Mouse (Mus musculus): ENCODE data around the gene Dpp9.

Gene Dpp9

DNA sequence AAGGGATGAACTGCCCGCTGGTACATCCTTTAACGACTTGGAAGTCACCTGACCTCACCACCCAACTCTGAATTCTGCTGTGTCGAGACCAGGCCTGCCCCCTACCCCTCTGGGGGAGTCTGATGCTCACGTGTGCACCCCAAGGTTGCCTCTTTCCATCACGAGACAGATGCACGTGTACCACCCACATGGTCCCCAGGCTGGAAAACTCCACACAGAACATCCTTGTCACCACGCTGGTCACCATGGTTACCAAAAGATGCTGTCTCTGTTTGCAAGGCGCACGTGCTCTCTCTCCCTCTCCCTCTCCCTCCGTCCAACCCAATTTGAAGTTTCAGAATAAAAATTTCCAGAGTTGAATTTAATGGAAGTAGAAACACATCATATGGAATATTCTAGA, 11.2 kb upstream of the Dpp9 start:
- no peak for DNase-seq

DNA sequence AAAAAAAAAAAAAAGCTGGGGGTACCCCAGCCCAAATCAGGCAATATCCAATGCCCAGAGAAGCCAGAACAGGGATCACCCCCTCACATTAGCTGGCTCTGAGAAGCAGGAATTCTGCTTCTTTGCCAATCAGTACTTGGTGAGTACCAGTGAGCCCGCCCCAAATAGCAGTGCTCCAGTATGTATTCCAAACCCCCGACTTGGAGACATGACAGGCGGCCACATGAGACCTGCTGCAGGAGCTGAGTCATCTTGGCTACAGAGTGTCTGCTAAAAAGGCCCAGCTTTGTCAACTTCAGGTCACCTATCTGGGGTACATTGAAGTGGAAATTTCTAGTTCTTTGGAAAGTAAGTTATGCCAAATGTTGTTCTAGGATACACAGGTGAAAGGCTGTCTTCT, 7.9 kb upstream of the Dpp9 start:
- no peak for DNase-seq

DNA sequence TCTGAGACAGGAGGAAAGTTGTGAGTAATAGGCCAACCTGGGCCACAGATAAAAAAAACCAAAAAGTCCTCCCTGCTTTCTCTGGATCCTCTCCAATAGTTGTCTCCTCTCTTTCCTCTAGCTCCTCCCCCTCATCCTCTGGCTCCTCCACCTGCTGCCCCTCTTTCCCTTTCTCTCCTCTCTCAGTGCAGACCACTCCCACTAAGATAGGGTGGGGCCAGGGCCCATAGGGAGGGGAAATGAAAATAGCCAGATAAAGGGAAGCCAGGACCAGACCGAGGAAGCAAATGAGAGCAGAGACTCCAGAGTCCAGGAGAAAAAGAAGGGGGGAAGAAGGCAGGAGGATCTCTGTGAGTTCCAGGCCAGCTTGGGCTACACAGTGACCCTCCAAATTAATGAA, 6.2 kb upstream of the Dpp9 start:
- DNase-seq, result no peak

DNA sequence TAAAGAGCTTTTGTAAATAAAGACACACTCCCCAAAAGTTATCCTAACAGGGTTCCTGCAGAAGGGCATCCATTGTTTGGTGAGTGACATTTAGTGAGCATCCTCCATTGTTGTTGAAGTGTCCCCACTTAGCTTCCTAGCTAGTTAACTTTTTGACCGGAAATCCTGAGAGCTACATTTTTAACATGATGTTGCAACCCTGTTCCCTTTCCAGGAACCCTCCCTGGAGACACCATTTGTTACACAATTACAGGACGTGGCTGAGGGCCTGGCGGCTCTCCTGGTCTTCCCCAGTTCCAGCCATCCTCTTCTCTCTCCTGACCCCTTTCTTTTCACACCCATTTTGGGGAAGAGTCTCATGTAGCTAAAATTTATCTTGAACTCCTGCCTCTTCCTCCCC, 1.1 kb upstream of the Dpp9 start:
- DNase-seq, result peak; percentile 77

DNA sequence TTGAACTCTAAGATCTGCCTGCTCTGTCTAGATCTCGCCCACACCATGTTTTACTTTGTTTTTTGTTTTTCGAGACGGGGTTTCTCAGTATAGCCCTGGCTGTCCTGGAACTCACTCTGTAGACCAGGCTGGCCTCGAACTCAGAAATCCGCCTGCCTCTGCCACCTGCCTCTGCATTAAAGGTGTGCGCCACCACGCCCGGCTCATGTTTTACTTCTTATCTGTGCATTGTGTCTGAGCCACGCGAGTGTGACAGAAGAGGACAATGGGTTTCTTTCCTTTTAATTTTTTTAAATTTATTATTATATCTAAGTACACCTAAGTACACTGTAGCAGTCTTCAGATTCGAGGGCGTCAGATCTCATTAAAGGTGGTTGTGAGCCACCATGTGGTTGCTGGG, 546 bp upstream of the Dpp9 start:
- peak; percentile 13 for DNase-seq

DNA sequence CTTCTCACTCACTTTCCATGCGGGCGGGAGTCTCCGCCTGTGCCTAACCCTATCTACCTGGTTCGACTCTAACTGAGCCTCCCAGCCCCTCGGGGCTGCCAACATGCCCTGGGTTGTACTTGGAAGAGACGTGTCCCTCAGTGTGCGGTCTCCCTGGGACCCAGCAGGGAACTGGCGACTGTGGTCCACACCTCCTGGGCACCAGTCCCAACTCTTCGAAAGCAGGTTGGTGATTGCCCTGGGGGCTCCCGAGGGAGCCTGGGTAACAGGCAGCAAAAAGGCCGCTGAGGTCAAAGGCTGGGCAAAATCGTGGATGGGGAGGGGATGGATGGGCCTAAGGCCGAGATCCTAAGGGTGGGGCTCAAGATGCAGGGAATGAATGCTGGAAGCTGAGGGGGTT, 1.0 kb downstream of the Dpp9 start:
- DNase-seq, result peak; percentile 14

DNA sequence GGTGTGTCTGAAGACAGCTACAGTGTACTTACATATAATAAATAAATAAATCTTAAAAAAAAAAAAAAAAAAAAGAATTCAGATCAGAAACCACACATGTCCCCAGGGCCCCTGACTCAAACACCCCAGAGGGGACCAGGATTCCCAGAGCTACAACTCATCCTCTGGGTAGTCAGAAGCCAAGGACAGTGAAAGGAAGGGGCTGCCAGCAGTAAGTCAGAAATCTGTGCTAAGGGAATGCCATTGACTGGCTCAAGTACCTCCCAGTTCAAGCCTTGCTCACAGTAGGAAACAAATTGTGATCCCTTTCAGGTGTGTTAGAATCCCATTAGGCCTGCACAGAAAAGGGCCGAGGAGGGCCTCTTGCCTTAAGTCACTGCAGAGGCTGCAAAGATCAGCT, 4.5 kb downstream of the Dpp9 start:
- DNase-seq, result no peak

DNA sequence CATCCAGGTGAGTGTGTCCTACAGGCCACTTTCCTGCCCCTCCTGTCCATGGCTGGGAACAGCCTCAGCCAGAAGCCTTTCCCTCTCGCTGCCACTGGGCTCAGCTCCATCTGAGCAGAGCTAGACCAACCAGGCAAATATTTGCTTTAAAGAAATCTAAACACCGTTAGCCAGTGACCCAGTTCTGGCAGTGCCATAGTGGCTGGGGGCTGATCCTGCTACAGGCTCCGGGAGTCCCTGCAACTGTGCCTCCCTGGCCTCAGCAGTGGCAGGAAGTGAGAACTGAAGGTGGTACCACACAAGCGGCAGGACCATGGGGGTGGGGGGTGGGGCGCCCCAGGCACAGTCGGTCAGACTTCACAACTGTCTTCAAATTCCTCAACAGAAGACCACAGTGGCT, 6.0 kb downstream of the Dpp9 start:
- DNase-seq, result no peak

DNA sequence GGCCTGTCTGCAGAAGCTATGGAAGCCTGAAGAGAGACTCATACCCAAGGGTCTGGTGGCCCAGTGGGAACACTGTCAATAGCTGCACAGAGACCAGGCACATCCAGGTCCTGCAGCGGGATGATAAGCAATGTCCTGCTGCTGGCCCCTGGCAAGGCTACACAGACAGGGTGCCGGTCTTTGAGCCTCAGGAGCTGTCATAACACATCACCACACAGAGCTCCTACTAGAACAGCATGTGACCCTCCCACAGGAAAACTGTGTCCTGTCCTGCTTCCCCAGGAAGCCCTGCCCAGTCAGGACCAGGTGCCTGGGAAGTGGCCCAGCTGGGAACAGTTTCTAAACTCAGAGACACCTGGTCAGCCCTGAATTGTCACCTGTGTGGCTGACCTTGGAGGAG, 7.6 kb downstream of the Dpp9 start:
- DNase-seq, result peak; percentile 17

DNA sequence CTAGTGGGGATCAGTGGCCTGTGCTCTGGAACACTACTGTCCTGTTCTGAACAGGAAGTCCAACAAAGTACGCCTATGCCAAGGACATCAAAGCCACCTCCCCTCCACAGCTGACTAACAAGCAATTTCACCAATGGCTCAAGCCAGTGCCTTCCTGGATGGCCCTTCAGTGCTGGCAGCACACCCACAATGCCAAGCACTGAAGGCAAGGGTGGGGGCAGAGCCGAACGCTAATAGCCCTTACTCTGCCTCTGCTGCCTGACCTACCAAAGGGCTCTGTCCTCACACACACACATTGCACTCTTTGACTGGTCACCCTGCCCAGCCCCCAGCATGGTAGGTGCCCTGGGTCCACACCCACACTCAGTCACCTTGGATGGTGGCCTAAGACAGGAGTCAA, 9.9 kb downstream of the Dpp9 start:
- DNase-seq, result no peak

DNA sequence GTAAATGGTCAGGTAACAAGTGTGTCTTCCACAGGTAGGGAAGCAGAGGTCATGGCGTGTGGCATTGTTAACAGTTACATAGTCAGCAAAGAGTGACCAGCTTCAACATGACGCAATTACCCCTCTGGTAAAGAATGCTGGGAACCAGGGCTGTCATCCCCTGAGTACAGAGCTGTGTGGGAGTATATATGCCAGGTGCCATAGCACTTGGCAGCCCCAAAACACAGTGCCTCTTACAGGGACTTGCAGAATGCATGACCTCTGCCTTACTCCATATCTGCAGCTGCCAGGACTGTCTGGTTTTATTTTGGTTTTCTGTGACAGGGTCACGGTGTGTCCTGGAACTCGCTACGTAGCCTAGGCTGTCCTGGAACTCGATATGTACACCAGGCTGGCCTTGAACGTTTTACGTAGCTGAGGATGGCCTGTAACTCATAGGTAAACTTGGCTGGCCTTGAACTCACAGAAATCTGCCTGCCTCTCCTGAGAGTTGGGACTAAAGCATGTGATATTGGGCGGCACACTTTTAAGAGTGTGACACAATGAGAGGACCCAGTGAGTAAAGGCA, 10.7 kb downstream of the Dpp9 start:
- DNase-seq, result no peak

DNA sequence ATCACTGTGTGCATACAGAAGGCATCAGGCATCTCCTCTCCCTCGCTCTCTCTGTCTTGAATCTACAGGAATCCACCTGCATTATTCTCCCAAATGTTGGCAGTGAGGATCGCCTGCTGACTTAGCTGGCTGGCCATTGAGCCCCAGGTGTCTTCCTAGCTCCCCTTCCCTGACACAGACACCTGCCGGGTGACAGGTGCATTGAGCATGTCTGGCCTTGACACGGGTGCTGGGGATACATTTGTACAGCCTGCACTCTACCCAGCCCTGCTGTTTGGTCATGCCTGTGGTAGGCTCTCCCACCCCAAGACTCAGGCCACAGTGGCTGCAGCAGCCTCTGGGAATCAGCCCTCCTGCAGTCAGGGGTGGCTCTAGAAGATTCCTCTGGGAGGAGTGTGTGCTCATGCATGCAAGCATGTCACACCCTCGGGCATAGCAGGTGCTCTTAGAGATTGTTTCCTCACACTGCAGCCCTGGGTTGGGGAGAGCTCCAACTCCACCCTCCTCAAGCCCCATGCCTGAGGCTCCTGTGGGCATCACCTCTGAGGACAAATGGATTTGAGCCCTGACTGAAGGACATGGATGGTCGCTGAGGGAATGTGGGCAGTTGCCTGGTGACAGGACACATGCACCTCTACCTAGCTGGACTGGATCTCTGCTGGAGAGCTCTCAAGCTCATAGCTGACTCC, 11.6 kb downstream of the Dpp9 start:
- DNase-seq, result no peak

DNA sequence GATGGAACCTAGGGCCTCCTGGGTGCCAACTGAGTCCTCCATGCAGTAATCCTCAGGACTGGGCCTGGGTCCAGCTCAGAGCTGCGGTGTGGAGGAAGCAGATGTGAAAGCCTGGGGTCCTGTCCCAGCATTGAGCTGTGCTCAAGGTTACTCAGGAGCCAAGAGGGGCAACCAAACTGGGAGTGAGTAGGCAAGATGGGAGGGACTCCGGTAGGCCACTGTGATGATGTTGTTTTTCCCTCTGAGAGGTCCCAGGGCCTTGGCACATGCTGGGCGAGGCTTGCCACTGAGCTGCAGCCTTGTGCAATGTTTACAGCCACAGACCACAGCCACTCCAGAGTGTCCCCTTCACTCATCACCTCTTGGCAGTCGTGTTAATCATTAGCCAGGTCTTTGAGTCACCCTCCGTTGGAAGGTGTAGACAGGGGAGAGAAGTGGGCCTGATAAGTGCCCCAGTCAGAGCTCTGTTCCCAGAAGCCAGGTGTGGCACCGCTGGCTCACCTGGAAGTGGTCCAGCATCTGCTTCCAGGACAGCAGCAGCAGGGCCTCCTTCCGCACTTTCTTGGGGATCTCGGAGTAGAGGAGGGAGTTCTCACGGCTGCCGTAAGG, 12.3 kb downstream of the Dpp9 start:
- no peak for DNase-seq

DNA sequence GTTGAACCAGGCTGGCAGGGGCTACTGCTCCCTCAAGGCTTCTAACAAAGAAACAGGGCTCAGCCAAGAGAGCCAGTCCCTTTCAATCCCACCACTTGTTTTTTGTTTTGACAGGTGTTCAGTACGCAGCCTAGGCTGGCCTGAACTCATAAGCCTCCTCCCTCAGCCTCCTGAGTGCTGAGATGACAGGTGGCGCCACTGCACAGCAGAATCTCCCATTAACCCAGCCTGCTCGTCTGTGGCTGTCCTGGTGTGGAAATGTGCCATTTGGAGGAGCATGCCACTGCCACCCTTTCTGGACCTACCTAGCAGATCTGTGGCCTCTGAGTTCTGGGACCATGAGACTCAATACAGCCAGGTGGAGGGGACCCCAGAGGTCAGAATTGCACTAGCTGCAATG, 15.0 kb downstream of the Dpp9 start:
- no peak for DNase-seq

DNA sequence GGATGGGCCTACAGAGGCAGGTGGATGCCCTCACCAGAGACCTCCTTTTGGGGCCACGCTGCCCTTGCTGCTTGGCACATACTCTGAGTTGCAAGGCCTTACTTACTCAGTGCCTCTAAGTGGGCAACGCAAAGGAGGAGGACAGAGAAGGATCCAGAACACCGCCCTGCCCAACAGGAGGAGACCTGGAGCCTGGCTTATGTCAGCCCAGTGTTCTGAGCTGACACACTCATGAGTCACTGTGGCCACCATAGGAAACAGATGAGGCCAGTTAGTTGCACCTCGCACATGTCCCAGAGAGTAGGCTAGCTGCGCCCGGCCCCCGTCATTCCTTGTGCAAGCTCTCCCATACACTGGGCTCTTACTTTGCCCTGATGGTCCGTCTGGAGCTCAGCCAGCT, 16.2 kb downstream of the Dpp9 start:
- no peak for DNase-seq

DNA sequence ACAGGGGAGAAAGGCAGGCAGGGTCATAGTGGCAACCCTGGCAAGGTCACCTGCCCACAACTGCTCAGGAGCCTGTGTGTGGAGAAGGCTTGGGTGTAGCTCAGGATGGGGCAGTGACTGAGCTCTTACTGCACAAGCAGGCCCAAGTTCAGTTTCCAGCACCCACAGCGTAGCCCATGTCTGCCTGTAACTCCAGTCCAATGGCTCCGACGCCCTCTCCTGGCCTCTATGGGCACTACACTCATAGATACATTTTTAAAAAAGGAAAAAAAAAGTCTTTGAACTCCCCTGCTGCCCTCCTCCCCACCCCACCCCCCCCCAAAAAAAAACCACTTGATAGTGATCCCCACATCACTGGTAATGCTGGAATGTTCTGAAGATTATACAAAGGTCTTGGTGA, 17.1 kb downstream of the Dpp9 start:
- DNase-seq, result no peak

DNA sequence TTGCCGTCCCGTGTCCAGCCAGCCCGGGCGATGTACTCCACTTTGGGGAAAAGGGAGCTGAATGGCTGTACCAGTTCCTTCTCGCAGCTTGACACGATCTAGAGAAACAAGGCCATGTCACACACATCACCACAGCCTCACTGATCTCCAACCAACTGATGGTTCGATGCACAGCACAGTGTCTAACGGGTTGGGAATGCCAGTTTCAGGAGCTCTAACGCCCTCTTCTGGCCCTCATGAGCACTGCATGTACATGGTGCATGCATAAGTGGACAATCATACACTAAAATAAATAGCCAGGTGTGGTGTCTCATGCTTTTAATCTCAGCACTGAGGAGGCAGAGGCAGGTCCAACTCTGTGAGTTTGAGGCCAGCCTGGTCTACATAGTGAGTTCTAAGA, 18.1 kb downstream of the Dpp9 start:
- no peak for DNase-seq

DNA sequence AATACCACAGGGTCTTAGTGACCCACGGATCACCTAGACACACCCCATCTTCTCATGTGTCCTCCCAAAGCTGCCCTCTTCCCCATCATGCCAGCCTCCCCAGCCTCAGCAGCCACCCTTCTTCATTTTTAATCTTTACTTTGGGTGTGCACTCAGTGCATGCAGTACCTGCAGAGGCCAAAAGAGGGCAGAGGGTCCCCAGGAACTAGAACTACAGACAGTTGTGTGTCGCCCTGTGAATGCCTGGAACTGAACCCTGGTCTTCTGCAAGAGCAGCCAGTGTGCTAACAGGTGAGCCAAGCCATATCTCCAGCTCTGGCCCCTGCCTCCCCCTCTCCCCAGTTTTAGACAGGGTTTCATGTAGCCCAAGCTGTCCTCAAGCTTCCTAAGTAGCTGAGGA, 21.8 kb downstream of the Dpp9 start:
- DNase-seq, result no peak

DNA sequence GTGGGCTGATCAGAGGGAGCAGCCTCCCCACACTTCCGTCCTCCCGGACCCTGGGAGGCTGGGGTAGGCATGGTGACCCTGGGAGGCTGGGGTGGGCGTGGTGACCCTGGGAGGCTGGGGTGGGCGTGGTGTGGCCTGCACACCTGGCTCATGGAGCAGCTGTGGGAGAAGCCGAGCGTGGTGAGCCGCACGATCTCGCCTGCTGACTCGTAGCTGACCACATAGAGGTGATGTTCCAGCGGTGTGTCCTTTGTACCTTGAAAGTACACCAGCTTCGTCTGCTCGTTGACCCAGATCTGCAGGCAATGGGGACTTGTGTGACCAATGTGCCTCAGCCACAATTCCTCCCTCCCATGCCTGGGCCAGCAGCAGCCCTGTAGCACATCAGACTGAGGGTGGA, 23.9 kb downstream of the Dpp9 start:
- peak; percentile 55 for DNase-seq

DNA sequence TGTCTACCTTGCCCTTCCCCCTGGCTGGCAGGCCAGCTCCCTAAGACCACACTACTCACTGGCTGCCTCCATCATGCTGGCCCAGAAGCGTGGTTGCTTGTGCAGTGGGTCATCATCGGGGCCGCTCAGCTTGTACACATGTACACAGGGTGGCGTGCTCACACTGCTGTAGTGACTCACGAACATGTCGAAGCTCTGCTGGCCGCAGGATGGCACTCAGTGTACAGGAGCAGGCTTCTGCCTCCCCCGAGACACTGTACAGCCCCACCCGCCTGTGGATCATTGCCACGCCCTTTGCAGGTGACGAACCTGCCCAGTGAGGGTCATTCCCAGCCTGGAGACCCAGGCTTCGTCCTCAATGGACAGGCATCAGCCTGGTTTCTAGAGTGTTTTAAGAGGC, 24.3 kb downstream of the Dpp9 start:
- DNase-seq, result no peak

DNA sequence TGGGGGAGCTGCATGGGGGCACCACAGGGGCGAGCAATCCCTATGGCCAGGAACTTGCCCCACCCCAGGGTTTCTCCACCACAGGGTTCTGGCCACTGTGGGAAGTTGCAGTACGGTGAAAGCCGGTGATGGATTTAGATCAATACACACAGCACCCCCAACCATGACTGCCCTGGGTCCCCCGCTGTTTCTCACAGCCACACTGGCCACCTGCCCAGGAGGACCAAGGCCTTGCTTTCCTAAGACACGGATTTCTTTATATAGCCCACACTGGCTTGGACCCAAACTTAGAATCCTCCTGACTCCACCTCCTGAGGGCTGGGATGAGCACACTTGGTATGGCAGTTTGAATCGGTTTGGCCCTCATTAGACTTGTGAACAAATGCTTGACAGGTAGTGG, 27.4 kb downstream of the Dpp9 start:
- DNase-seq, result no peak

DNA sequence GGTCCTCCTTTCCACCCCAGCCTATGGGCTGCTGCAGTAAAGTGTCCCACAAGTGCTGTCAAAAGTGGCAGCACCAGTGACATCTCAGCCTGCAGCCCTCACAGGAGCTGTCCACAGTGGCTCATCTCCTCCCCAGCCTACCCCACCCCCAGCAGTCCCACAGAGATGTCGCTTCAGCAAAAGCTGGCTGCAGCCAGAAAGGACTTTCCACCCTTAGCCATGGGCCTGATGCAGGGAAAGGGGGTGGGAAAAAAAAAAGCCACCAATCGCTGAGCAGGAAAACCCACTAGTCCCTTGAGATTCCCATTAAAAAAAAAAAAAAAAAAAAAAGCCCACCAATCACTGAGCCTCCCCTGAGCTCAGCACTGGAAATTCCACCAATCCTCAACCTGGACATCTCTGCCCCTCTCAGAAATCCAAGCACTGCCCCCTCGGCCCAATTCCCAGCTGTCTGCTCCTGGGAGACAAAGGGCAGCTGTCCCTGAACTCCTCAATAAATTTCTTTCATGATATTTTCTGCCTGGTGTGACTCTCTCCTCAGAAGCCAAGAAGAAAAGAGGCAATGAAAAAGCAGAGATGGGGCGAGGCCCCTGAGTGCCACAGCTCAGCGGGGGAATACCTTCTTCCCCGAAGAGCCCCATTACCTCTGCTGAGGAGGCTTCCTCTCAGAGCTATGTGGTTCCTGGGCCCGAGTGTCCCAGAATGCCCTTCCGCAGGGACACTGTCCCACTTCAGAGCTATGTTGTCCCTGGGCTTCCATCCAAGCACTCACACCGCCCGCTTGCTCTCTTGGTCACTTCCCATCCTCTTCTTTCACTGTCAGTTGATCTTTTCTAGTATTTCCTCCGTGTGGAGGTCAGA, 33.2 kb downstream of the Dpp9 start:
- peak; percentile 72 for DNase-seq

DNA sequence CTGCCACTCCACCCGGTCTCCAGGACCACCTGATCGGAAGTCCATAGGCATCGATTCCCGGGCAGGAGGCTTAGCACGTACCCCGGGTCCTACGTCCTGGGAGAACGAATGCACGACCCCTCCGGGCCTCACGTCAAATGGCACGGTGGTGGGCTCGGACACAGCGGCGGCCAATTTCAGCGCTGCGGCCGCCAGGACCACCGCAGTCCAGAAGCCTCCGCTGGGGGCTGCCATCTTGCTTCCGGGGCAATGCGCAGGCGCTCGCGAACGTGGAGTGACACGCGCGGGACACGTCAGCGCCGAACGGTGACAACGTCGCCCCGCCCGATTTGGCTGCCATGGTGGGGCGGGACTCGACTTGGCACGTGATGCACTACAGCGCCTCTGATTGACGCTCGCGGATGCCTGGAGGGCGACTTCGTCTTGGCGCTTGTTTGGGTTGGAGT, 35.0 kb downstream of the Dpp9 start, which contains the start of gene Mydgf:
Mydgf (minus strand) TSS at position 263 of the 446 bp plus-strand sequence.
- DNase-seq, result peak; percentile 97

Measured in kidney, adult 9 months (tissue).